Mouse (Mus musculus): ENCODE results near the gene Map4k4.

The Map4k4 gene

DNA sequence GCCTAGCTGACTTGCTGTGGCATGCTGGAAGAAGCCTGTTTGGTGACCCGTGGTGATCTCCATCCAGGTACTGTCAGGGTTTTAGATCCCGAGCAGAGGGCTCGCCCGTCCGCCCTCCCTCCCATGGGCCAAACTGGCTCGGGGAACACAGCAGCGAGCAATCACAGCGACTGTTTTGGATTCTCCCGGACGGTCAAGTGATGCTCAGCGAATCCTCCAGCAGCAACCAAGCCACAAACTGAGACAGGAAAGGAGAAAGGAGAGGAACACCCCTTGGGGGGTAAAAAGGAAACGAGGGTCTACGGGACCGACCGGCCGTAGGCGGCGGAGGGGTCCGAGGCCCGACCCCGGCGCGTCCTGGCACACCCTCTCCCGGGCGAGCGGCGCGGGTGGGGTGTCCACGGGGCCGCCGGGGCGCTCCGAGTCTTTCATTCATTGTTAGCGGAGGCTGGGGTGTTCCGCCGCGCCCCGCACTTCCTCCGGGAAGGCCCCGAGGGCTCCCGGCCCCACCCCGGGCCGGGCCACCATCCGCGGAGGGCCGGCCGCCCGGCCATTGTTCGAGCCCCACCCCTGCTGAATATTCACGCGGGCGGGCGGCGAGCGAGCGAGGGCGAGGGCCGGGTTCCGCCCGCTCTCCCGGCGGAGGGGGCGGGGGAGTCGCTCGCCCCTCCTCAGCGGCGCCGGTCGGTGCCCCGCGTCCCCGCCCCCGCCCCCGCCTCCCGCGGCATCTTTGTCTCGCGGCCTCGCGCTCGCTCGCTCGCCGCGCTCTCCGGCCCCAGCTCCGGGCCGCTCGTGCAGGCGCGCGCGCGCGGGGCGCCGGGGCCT lies at the start of gene Map4k4:
TSS of gene Map4k4 (plus strand) at position 733 of the 825 bp plus-strand sequence.
- TF ChIP-seq GATA4 (IDR thresholded peaks at IDR 0.05; ENCODE audit: insufficient replicate concordance, low read length): no peak

DNA sequence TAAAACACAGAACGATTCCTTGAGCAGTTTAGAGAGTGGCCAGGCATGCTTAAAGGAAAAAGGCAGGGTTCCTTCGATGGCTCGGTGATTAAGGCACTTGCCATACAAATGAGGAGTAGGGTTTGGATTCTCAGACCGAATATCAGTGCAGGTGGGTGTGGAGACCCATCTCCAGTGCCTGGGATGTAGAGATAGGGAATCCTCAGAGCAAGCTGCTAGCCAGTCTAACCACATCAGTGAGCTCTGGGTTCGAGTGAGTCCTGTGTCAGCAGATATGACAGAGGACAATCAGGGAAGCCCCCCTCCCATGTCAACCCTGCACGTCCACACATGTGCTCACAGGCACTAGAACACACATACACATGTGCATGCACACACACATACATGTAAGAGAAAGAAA lies 44.8 kb upstream of the Map4k4 start:
- no peak for TF ChIP-seq GATA4 (IDR thresholded peaks at IDR 0.05; ENCODE audit: insufficient replicate concordance, low read length)

DNA sequence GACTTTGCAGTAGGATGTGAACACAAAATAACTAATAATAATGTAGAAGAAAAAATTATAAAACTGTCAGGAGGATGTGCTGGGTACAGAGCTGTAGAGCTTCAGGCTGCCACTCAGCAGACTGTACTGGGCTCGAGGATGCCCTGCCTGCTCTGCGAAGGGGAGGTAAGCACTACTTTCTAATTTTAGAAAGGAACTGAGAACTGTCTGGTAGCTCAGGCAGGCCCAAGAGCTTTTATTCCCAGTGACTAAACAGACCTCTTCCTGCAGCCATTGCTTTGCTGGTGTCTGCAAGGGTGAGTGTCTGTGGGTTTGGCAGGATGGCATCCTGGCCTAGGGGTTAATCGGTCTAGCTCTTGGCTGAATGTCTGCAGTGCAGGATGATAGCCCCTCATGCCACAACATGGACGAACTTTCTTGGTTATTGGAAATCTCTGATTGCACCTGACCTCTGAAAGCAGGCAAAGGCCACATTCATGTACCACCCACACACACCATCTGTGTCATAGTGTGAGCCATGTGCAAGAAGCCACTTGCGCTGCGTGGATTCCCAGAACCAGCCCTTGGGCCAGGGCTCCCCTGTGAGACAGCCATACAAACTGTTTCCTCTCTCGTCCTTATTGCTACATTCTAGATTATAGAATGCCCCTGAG lies 43.8 kb upstream of the Map4k4 start:
- no peak for TF ChIP-seq GATA4 (IDR thresholded peaks at IDR 0.05; ENCODE audit: insufficient replicate concordance, low read length)

DNA sequence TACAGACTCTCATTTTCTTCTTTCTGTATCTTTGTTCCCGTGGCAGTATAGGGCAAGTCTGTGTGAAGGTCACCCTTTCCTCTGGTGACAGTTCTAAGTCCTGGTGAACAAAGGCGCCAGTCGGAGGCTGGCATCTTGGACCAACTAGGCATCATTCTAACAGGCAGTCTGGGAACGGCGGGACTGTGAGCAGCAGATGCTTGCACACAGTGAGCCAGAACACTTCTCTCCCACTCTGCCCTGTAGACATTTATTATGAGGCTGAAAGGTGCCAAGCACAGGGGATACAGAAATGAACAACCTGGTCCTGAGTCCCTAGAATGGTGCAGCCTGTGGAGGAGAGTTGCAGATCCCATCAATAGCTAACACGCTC lies 43.3 kb upstream of the Map4k4 start:
- no peak for TF ChIP-seq GATA4 (IDR thresholded peaks at IDR 0.05; ENCODE audit: insufficient replicate concordance, low read length)

DNA sequence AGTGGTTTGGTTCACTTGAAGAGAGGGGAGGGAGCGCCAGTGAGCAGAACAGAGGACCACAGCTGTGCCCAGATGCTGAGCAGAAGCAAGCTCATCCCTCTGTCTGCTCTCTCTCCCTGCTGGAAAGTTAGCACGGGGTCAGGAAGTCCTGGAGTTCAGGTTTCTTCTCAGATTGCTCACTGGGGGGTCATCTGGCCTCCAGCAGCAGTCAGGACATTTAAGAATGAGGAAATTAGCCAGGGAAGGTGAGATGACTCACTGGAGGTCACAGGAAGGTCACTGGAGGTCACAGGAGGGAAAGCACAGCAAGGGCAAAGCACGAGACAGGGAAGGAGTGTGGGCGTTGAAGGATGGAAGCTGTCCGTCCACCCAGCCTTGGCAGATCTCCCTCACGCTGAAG lies 41.5 kb upstream of the Map4k4 start:
- TF ChIP-seq GATA4 (IDR thresholded peaks at IDR 0.05; ENCODE audit: insufficient replicate concordance, low read length): no peak

DNA sequence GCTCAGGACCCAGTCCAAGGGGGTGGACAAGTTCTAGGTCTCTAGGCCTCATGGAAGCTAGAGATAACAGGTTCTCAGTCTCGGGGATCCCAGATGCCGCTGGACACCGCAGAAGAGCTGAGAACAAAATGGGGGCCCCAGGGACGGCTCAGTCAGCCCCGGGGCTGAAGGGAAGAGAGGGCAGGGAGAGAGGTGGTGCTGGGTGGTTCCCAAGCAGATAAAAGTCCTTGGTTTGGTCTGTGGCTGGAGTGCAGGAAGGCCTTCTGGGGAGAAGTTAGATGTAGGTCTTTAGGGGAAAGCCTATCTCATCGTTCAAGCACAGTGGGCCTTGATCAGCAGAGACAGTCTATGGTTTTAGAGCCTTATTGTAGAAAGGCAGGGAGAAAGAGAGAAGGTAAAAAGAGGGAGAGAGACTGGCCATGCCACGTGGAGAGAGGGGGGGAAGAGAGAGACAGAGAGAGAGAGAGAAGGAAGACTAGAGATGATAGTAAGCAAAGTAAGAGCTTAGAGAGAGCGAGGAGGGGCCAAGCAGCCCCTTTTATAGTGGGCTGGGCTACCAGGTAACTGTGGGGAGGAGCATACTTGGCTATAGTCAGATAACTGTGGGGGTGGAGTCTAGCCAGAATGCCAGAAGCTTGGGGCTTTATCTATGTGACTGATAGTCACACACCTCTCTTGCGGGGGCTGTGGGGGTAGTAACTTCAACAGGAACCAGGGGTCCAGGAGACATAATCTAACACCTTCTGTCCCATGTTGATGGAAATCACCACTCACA lies 34.2 kb upstream of the Map4k4 start:
- TF ChIP-seq GATA4 (IDR thresholded peaks at IDR 0.05; ENCODE audit: insufficient replicate concordance, low read length): no peak

DNA sequence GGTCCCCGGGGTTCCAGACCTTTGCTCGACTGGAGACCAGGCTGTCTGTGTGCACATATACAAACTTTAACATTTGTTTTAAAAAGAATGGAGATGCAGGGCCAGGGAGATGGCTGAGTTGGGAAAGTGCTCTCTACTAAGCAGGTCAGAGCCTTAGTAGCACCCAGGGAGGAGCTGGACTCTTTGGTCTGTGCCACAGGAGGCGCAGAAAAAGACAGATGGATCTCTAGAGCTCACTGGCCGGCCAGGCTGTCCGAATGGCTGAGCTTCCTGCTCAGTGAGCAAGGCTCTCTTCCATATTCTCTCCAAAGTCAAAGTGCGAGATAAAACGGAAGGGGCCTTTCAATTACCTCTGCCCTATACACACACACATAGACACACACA lies 33.6 kb upstream of the Map4k4 start:
- TF ChIP-seq GATA4 (IDR thresholded peaks at IDR 0.05; ENCODE audit: insufficient replicate concordance, low read length): no peak

DNA sequence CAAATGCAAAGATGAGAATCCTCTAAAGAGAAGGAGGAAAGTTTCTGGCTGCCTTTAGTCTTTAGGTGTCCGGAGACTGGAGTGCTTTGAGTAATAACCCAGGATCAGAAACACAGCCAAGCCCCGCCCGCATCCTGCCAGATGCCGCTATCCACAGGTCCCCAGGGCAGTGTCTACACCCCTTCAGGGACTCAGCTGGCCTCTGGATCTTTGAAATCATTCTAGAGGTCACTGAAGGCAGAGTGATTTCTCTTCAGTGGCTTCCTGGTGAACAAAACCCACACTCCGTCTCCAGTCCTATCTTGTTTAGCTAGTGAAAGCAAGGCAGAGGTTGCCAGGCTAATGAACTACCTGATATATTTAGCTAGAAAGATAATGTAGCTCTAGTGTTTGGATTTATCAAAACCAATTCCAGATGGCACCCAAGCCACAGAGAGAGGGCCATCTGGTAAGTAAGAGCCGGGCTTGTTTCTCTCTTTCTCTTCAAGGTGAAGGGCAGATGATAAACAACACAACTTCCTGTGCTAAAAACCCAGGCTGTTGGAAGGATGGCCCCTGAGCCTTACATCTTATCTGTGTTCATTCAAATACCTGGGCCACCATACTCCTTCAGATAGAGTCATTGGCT lies 32.6 kb upstream of the Map4k4 start:
- no peak for TF ChIP-seq GATA4 (IDR thresholded peaks at IDR 0.05; ENCODE audit: insufficient replicate concordance, low read length)

DNA sequence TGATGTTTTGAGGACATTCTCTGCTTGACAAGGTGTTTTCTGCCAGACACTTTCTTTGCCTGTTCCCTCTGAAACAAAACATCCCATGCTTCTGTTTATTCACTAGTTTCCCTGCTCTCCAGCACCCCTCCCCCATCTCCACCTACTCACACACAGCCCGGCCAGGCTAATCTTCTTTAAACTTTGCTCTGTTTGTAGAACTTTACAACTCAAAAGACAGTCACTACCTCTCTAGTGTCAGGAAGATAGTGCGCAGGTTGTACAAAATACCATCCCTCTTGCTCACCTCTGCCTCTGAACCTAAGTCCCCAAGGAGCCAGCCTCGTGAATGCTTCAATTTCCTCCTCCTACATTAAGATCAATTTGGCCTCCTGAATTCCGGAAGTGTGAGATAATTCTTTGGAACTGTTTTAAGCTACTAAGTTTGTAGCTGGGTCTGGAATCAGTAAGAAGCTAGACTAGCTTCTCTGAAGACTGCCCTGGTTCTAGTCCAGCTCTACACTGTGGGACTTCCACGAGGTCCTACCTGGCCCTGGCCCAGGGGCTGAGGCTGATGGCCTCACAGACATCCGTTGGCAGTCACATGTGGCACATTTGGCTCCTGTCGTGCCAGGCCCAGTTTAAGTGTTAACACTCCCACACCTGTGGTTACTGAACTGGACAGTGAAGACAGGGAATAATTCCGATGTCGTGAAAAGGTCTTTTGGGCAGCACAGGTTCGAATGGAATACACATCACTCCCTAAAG lies 31.7 kb upstream of the Map4k4 start:
- TF ChIP-seq GATA4 (IDR thresholded peaks at IDR 0.05; ENCODE audit: insufficient replicate concordance, low read length): no peak

DNA sequence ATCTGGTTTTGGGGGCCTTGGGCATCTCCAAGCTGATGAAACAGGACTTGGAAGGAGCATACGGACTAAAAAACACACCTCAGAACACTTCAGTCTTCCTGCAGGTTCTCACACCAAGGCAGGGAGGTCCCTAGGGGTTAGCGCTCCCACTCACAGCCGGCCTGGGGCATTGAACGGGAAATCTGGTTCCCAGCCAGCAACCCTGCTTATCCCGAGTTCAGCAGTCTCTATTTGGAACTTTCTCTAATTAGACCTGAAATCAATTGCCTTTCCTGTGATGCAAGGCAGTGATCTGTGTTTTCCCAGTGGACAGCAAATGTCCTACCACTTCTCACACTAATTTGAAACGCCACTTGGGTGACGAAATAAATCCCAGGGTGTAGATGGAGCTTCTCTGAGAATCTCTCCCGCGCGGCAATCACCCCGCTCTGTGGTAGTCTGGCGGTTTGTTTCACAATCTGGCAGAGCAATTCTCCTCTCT lies 31.0 kb upstream of the Map4k4 start:
- no peak for TF ChIP-seq GATA4 (IDR thresholded peaks at IDR 0.05; ENCODE audit: insufficient replicate concordance, low read length)

DNA sequence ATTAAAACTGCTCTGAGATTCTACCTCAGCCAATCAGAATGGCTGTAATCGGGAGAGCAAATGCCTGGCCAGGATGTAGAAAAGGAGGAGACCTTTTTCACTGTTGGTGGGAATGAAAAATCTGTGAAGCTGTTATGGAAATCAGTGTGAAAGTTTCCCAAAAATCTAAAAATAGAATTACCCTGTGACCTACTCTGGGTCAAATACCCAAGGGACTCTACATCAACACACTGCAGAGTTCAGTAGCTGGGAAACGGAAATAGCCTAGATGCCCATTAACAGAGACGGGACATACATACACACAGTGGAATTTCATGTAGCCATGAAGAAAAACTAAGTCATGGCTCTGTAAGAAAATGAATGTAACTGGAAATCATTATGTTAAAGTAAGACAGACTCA lies 22.7 kb upstream of the Map4k4 start:
- no peak for TF ChIP-seq GATA4 (IDR thresholded peaks at IDR 0.05; ENCODE audit: insufficient replicate concordance, low read length)

DNA sequence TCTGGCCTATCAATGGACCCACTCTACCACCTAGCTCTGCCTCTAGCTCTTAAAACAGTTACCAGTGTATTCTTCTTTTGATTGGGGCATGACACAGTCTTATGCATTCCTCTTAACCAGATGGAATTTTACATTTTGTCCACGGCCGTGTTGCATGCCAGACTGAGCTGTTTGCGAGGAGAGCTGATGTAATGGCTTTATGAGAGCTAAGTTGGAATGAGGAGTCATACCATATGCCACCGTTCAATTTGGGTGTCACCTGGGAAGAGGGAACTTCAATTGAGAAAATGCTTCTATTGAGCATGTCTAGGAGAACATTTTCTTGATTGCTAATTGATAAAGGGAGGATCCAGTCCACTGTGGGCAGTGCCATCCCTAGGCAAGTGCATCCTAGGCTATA lies 18.2 kb upstream of the Map4k4 start:
- no peak for TF ChIP-seq GATA4 (IDR thresholded peaks at IDR 0.05; ENCODE audit: insufficient replicate concordance, low read length)

DNA sequence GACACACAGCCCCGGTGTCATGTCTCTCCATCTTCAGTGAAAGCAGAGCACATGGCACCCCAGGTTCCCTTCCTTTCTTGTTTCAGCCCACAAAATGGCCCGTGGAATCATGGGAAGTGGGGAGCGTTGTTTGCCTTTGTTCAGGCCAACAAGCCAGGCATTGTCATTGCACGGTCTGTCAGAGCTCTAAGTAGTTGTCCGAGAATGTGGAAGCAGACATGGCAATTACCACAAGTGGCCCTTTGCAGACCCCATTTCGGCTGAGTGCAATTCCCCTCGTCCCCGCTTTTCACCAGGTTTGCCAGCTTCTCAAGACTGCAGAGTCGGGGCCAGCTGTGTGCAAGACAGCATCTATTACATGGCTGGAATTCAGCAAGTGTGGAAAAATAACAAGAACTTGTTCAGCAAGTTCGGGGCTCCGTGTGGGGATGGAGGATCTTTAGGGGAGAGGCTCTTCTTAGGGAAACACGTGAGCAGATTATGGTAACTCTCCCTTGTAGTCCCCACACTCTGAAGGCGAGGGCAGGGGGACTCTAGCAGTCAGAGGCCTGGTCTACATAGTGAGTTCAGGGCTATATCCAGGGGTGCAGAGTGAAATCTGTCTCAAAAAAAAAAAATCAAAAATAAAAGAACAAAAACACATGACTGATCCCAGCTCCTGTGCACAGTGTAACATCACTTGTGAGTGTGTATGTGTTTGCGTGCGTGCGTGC lies 15.8 kb upstream of the Map4k4 start:
- TF ChIP-seq GATA4 (IDR thresholded peaks at IDR 0.05; ENCODE audit: insufficient replicate concordance, low read length): no peak

DNA sequence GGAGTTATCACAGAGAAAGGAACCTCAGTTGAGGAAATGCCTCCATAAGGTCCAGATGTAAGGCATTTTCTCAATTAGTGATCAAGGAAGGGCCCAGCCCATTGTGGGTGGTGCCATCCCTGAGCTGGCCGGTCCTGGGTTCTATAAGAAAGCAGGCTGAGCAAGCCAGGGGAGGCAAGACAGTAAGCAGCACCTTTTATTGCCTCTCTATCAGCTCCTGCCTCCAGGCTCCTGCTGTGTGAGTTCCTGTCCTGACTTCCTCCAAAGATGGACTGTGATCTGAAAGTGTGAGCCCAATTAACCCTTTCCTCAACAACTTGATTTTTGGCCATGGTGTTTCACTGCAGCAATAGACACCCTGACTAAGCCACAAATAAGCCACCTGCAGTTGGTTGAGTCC lies 12.7 kb upstream of the Map4k4 start:
- no peak for TF ChIP-seq GATA4 (IDR thresholded peaks at IDR 0.05; ENCODE audit: insufficient replicate concordance, low read length)
